Comparison of ENCODE assay signal across 8 mouse cellular contexts in the genomic region with DNA sequence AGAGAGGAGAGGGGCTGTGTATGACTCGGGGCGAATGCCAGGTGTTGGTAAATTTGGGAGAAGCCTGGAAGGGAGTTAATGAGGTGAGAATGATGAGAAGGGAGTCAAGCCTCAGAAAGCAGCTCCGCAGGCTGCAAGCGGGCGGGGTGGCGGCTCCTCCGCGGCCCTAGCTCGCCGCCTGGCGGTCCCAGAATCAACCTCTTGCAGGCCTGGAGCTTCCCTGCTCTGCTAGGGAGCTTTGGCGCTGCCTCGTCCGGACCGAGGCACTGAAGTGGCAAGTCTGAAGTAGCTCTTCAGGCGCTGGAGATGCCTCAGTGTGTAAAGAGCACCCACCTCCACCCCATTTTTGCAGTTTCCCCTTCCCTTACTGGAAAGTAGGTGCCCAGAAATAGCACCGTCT. TPM values are rescaled to one million over a fixed set of nuclear protein-coding genes. Genes with fewer than 3 reads are reported as not detected.
DNase-seq lines count a peak whose midpoint lies in the region; ATAC-seq and TF ChIP-seq lines count a peak whose summit lies in the region.

No protein-coding gene starts in this region.

- H3K27me3 ChIP-seq in heart, embryonic 12.5 days (replicated peaks): peaks cover 15% of the 10 kb centered on the region
- peaks cover 73% of the 10 kb centered on the region for H3K27me3 ChIP-seq in kidney, embryonic 16.5 days (ENCODE audit: insufficient read depth, low read length)
- H3K27me3 ChIP-seq in liver, embryonic 11.5 days (replicated peaks; ENCODE audit: control insufficient read depth, insufficient read depth, low read length): peaks cover 98% of the 10 kb centered on the region
- no peaks in the 10 kb centered on the region for H3K27me3 ChIP-seq in stomach, postnatal 0 days (ENCODE audit: control insufficient read depth, insufficient read depth, low read length)

- no peak overlapping the region for H3K4me3 ChIP-seq in bone marrow macrophage, adult 2 months (ENCODE audit: insufficient read depth, low read length)
- peak overlapping the region; percentile 44; the same call in 1 of the 2 replicates for H3K4me3 ChIP-seq in embryonic fibroblast, embryonic 13.5 days (ENCODE audit: insufficient read depth, low read length)
- peak overlapping the region; percentile 60 for H3K4me3 ChIP-seq in heart, embryonic 12.5 days
- H3K4me3 ChIP-seq in kidney, embryonic 16.5 days (ENCODE audit: low read length): peak overlapping the region; percentile 70
- peak overlapping the region; percentile 48; the same call in 1 of the 2 replicates for H3K4me3 ChIP-seq in liver, embryonic 11.5 days (ENCODE audit: low read depth, low read length)
- peak overlapping the region; percentile 47 for H3K4me3 ChIP-seq in stomach, postnatal 0 days (ENCODE audit: low read depth, low read length)

- H3K9ac ChIP-seq in heart, embryonic 12.5 days: peak overlapping the region; percentile 74
- H3K9ac ChIP-seq in kidney, embryonic 16.5 days (replicated peaks; ENCODE audit: low read length): peak overlapping the region; percentile 70
- H3K9ac ChIP-seq in liver, embryonic 11.5 days (ENCODE audit: low read depth, low read length): no peak overlapping the region
- H3K9ac ChIP-seq in stomach, postnatal 0 days (ENCODE audit: low read length): no peak overlapping the region

- no peak overlapping the region for H3K27ac ChIP-seq in bone marrow macrophage, adult 2 months (ENCODE audit: insufficient read depth, low read depth, low read length)
- no peak overlapping the region for H3K27ac ChIP-seq in embryonic fibroblast, embryonic 13.5 days (ENCODE audit: insufficient read depth, low read length)
- H3K27ac ChIP-seq in heart, embryonic 12.5 days (ENCODE audit: poor library complexity, severe bottlenecking): no peak overlapping the region
- peak overlapping the region; percentile 16; the same call in 1 of the 2 replicates for H3K27ac ChIP-seq in kidney, embryonic 16.5 days (ENCODE audit: low read length)
- H3K27ac ChIP-seq in liver, embryonic 11.5 days (ENCODE audit: low read depth, low read length): no peak overlapping the region
- no peak overlapping the region for H3K27ac ChIP-seq in stomach, postnatal 0 days (replicated peaks)

- peak; percentile 46 for ATAC-seq in heart, embryonic 12.5 days (ENCODE audit: insufficient number of reproducible peaks, low FRiP score)
- ATAC-seq in kidney, embryonic 16.5 days (ENCODE audit: low FRiP score, low TSS enrichment): peak; percentile 79
- ATAC-seq in liver, embryonic 11.5 days (replicated peaks; ENCODE audit: low FRiP score): peak; percentile 46; the same call in 1 of the 2 replicates
- peak; percentile 69 for ATAC-seq in stomach, postnatal 0 days (ENCODE audit: low FRiP score, low TSS enrichment)

- no peaks in the 10 kb centered on the region for H3K9me3 ChIP-seq in heart, embryonic 12.5 days (replicated peaks)
- no peaks in the 10 kb centered on the region for H3K9me3 ChIP-seq in kidney, embryonic 16.5 days (ENCODE audit: low read length)
- H3K9me3 ChIP-seq in liver, embryonic 11.5 days (ENCODE audit: control insufficient read depth, low read length): no peaks in the 10 kb centered on the region
- no peaks in the 10 kb centered on the region for H3K9me3 ChIP-seq in stomach, postnatal 0 days (ENCODE audit: control insufficient read depth, low read length)

- peak; percentile 47; the same call in 1 of the 2 replicates for TF ChIP-seq CTCF in bone marrow macrophage, adult 2 months (IDR thresholded peaks at IDR 0.05; ENCODE audit: low read depth, low read length)
- peak; percentile 19; the same call in 1 of the 2 replicates for TF ChIP-seq CTCF in embryonic fibroblast, embryonic 13.5 days (IDR thresholded peaks at IDR 0.05; ENCODE audit: borderline replicate concordance, insufficient read depth, low read length)
- peak; percentile 93 for TF ChIP-seq CTCF in stomach, postnatal 0 days (IDR thresholded peaks at IDR 0.05; ENCODE audit: low read depth)

- no peaks in the 10 kb centered on the region for H3K36me3 ChIP-seq in heart, embryonic 12.5 days
- no peaks in the 10 kb centered on the region for H3K36me3 ChIP-seq in kidney, embryonic 16.5 days (ENCODE audit: insufficient read depth, low read length)
- no peaks in the 10 kb centered on the region for H3K36me3 ChIP-seq in liver, embryonic 11.5 days (ENCODE audit: control insufficient read depth, insufficient read depth, low read length)
- H3K36me3 ChIP-seq in stomach, postnatal 0 days (ENCODE audit: control insufficient read depth, insufficient read depth, low read length): no peaks in the 10 kb centered on the region

- peaks cover 6% of the 10 kb centered on the region; the same call in 1 of the 2 replicates for H3K4me1 ChIP-seq in bone marrow macrophage, adult 2 months (ENCODE audit: control insufficient read depth, insufficient read depth, low read length)
- no peaks in the 10 kb centered on the region for H3K4me1 ChIP-seq in embryonic fibroblast, embryonic 13.5 days (ENCODE audit: control insufficient read depth, insufficient read depth, low read length)
- peaks cover 66% of the 10 kb centered on the region for H3K4me1 ChIP-seq in heart, embryonic 12.5 days (replicated peaks)
- H3K4me1 ChIP-seq in kidney, embryonic 16.5 days (ENCODE audit: insufficient read depth, low read length): peaks cover 63% of the 10 kb centered on the region
- peaks cover 11% of the 10 kb centered on the region for H3K4me1 ChIP-seq in liver, embryonic 11.5 days (replicated peaks; ENCODE audit: control insufficient read depth, insufficient read depth, low read length)
- peaks cover 10% of the 10 kb centered on the region; the same call in 1 of the 2 replicates for H3K4me1 ChIP-seq in stomach, postnatal 0 days (replicated peaks; ENCODE audit: control insufficient read depth, insufficient read depth)

- peak overlapping the region; percentile 98 for H3K4me2 ChIP-seq in heart, embryonic 12.5 days
- peak overlapping the region; percentile 97 for H3K4me2 ChIP-seq in kidney, embryonic 16.5 days (replicated peaks; ENCODE audit: low read depth, low read length)
- peak overlapping the region; percentile 71 for H3K4me2 ChIP-seq in liver, embryonic 11.5 days
- H3K4me2 ChIP-seq in stomach, postnatal 0 days (replicated peaks; ENCODE audit: low read depth): peak overlapping the region; percentile 88

- DNase-seq in B cell, adult 2 months: peak; percentile 71
- peak; percentile 78 for DNase-seq in liver, embryonic 11.5 days (ENCODE audit: low spot score)
- peak; percentile 85 for DNase-seq in neural tube, embryonic 10.5 days (ENCODE audit: extremely low spot score, low spot score)
- DNase-seq in stomach, postnatal 0 days (ENCODE audit: low spot score): peak; percentile 90

- WGBS in heart, embryonic 12.5 days: under 1% methylated on average over 17 of the region's 17 CpGs
- WGBS in kidney, embryonic 16.5 days: 0% methylated on average over 17 of the region's 17 CpGs
- 1% methylated on average over 17 of the region's 17 CpGs for WGBS in liver, embryonic 11.5 days
- WGBS in stomach, postnatal 0 days: under 1% methylated on average over 17 of the region's 17 CpGs

- TF ChIP-seq POLR2A in bone marrow macrophage, adult 2 months (IDR thresholded peaks at IDR 0.05; ENCODE audit: borderline replicate concordance, low read depth, low read length): no peak
- no peak for TF ChIP-seq POLR2A in embryonic fibroblast, embryonic 13.5 days (IDR thresholded peaks at IDR 0.05; ENCODE audit: low read depth, low read length)

- TF ChIP-seq EP300 in stomach, postnatal 0 days (optimal IDR thresholded peaks at IDR 0.05): no peak

RNA-seq across cellular contexts. Expression of gene Wnt11, which starts 3.0 kb away (rescaled TPM):
- polyA plus RNA-seq in bone marrow macrophage, adult 2 months (2012; ENCODE audit: insufficient read depth, insufficient read length, missing spikeins): not detected in 2 replicates
- 3.2 and 4.0 TPM in 2 replicates for polyA plus RNA-seq in embryonic fibroblast, embryonic 13.5 days (2011; ENCODE audit: insufficient read length, low read depth, missing spikeins)
- polyA plus RNA-seq in heart, embryonic 12.5 days (2016; fragmentation: Nextera tagmentation; extraction: Ambion mirVana): 26.3 and 31.0 TPM in 2 replicates
- 32.4 and 33.3 TPM in 2 replicates for polyA plus RNA-seq in kidney, embryonic 16.5 days (2015; fragmentation: Nextera tagmentation; extraction: Ambion mirVana)
- polyA plus RNA-seq in liver, embryonic 11.5 days (2014; fragmentation: Nextera tagmentation; extraction: Ambion mirVana): 7.5 and 8.0 TPM in 2 replicates
- polyA plus RNA-seq in stomach, postnatal 0 days (2015; fragmentation: Nextera tagmentation; extraction: Ambion mirVana): 9.7 and 10.8 TPM in 2 replicates

Comparison
In these comparisons a context has a peak if more than half of its experiments do, and no peak if none do; other contexts are left out.
1. CTCF ChIP-seq: peak in every context shown above with its lines; median percentile 93 in stomach, postnatal 0 days; 47 in bone marrow macrophage, adult 2 months; 19 in embryonic fibroblast, embryonic 13.5 days.
2. H3K9ac ChIP-seq: peak in heart, embryonic 12.5 days (single experiment) and kidney, embryonic 16.5 days (single experiment); none in liver, embryonic 11.5 days (single experiment) and stomach, postnatal 0 days (single experiment).
3. Peak in every context shown above with its lines, with median percentiles within 50 percentile points of each other: DNase-seq, ATAC-seq and H3K4me2 ChIP-seq.